Mouse (Mus musculus): ENCODE results near the gene Ret.

The Ret gene

GRCm38 (mm10) chr6:118173975-118174328 is 23.6 kb downstream of the Ret start:
- DNase-seq (ENCODE audit: low spot score), result no peak

DNA sequence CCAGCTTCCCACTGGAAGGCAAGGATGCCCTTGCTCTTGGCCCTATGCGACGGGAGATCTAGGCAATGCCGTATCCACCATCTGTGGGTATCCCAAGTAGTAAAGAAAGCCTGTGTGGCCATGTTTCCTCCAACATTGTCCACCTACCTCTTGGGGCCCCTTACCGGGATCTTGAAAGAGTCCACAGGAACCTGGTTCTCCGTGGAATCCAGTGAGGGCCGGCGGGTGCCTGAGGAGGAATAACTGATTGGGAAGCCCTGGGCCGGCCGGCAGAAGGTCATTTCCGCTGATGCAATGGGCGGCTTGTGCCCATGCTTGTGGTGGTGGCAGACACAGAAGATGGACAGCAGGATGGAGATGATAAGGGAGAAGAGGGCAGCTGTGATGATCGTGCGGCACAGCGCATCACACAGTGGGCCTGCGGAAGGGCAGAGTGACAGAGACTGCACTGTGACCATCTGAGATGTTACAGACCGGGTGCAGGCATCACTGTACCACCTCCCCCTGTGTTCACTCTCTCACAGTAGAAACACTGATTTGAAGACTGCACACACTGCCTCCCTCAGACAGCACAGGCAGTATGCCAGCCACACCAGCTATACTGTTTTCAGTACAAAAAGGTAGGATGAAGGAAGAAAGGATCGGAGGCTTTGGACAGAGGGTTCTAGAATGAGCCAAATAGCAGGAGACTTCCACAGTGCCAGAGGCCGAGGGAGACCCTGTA is 24.1 kb downstream of the Ret start:
- DNase-seq (ENCODE audit: low spot score), result no peak

GRCm38 (mm10) chr6:118171386-118171785 is 26.1 kb downstream of the Ret start:
- DNase-seq (ENCODE audit: low spot score), result no peak

DNA sequence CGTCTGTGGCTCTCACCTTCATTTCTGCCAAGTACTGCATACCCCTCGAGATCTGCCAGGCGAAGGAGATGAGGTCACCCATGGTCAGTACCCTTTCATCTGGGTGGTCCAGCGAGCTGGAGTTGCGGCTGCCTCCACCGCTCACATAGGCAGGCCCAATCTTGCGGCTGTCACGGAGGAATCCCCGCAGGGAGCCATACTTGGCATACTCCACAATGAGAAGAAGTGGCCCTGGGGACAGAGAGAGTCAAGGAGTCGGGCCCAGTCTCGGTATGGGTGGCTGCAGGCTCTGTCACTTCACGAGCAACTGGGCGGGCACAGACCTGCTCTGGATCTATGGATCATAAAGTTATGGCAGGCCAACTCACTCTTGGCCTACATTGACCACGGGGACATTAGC is 29.4 kb downstream of the Ret start:
- no peak for DNase-seq (ENCODE audit: low spot score)

GRCm38 (mm10) chr6:118167013-118167412 is 30.5 kb downstream of the Ret start:
- no peak for DNase-seq (ENCODE audit: low spot score)

- no peak for DNase-seq (ENCODE audit: low spot score)
Observed at GRCm38 (mm10) chr6:118165516-118165915, 32.0 kb downstream of the Ret start.

- no peak for DNase-seq (ENCODE audit: low spot score)
Observed at GRCm38 (mm10) chr6:118164691-118165090, 32.8 kb downstream of the Ret start.

GRCm38 (mm10) chr6:118163086-118163485 is 34.4 kb downstream of the Ret start:
- DNase-seq (ENCODE audit: low spot score), result no peak

DNA sequence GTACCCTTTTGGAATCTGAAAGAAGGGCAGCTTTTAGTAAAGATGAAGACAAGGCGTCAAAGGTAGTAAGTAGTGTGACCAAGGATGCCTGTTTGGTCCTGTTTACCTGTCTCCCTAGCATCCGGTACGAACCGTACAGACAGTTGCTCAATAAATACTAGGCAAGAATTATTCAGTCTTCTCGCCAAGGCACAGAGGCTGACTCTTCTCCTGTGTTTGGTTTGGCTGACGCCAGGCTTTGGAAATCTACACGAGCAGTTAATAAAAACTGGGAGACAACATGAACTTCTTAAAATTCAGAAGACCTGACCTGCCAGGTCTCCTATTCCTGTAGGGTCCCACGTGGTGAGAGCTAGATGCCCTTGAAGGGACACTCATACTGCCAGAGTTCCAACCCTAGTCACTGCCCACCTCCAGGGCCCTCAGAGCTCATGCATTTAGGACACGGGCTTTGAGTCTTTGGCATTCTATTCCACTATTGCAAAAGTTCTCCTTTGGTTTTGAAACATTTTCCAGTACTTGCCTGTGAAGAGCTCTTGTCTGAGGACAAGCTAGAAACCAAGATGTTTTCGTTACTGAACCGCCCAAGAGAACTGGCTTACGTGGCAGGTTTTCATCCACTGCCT is 34.9 kb downstream of the Ret start:
- no peak for DNase-seq (ENCODE audit: low spot score)

DNA sequence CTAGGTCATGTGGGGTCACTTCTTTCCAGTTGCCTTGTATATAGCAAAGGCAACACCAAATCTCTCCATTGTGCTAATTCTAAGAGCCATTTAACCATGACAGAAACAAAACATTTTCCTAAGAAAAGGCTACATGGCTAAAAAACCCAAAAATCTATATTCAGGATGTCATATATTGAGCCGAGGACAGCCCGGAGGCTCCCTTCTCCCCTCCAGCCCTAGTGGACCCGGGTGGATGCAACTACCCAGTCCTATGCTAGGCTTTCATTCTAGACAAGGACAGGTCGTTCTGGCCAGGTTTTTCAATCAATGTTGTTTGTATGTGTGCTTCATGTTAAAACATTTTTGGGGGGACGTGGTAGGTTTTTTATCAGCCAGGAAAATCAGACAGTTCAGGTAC is 44.4 kb downstream of the Ret start:
- no peak for DNase-seq (ENCODE audit: low spot score)

GRCm38 (mm10) chr6:118150988-118151387 is 46.5 kb downstream of the Ret start:
- no peak for DNase-seq (ENCODE audit: low spot score)

GRCm38 (mm10) chr6:118150538-118150937 is 47.0 kb downstream of the Ret start:
- no peak for DNase-seq (ENCODE audit: low spot score)

DNA sequence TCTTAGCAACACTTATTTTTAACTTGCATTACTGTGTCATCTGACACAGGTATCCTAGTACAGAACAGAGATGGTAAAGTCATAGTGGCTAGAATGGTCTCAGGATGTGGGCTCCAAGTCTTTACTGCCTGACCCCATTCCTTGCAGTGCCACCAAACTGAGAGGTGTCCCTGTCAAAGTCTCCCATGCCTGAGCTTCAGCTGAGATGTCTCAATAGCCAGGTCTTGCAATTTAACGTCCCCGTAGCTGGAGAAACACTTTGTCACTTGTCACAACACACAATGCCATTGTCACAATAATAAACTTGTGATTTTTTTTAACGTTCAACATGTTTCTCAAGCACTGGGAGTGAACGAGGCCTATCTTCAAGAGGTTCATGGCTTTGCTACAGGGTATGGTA is 47.4 kb downstream of the Ret start:
- DNase-seq (ENCODE audit: low spot score), result no peak

DNA sequence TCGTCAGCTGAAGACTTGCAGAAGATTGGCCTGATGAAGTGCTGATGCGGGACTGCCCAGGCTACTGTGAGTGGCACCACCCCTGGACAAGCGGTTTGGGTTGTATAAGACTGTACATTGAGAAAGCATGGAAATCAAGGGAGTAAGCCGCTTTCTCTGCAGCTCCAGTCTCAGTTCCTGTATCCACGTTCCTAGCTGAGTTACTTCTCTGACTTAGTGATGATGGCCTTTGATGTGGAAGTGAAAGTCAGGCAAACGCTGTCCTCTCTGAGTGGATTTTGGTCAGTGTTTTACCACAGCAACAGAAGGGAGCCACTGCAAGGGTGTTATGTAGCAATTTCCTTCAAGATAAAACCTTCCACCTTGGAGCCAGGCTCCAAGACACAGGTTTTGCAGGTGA is 56.6 kb downstream of the Ret start:
- no peak for DNase-seq (ENCODE audit: low spot score)

- DNase-seq (ENCODE audit: low spot score), result peak; percentile 98
Observed at GRCm38 (mm10) chr6:118138731-118139709, 58.5 kb downstream of the Ret start, which contains the start of gene Csgalnact2. Gene Csgalnact2, minus strand, starts transcription at chr6:118139140.

- DNase-seq (ENCODE audit: low spot score), result no peak
Observed at GRCm38 (mm10) chr6:118137148-118137547, 60.4 kb downstream of the Ret start.

DNA sequence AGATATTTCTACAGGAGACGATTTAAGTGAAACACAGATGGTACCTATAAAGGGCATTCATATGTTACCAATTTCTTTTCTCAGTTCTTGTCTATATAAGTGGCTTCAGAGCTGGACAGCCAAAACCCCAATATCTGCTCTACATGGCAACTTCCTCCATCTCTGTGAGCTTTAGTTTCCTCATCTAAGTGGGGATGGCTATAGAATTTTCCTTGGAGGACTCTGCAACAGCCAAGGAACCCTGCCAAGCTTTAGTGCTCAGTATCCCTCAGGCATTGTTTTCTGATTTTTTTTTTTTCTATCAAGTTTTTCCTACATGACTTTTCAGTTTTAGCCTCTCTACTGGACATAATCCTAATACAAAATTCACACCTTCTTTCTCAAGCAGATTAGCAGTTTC is 63.1 kb downstream of the Ret start:
- no peak for DNase-seq (ENCODE audit: low spot score)

DNA sequence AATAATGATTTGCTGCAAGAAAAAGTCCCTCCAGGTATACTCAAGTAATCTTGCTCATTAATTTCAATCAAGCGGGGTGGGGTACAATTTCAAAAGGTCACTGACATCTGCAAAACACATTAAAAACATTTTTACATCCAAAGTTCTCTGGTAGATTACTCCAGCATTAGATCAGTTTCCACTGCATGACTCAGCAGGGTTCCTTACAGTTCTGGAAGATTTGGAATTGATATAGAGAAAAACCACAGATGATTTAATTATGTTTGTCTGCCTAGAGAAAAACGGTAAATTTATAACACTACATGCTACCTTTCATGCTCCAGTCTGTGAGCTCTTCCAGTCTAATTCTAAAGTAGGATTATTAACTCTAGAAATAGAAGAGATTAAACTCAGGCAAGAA is 67.5 kb downstream of the Ret start:
- DNase-seq (ENCODE audit: low spot score), result no peak

DNA sequence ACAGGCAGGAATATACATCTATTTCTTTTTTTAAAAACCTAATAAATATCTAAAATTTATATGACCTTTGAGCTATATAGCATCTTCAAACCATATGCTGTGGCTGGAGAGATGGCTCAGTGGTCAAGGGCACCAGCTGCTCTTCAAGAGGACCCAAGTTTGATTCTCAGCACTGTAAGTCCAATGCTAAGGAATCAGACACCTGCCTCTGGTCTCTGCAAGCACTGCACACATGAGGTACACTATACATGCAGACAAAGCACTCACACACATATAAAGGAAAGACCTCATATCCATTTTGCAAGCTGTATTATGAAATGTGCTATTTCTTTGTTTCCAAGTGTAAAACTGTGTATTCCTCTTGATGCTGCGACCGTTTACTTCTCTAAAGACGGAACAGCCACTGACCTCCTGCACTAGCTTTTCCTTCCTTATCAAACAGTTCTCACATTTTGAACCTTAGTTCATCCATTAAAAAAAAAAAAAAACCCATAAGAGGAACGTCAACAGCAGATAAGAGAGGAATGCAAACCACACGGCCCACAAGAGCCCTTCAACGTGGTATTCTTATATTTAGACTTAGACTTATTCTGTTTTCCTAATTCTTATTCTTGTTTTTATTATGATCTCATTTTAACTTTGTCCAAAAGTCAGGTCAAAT is 69.6 kb downstream of the Ret start:
- no peak for DNase-seq (ENCODE audit: low spot score)

DNA sequence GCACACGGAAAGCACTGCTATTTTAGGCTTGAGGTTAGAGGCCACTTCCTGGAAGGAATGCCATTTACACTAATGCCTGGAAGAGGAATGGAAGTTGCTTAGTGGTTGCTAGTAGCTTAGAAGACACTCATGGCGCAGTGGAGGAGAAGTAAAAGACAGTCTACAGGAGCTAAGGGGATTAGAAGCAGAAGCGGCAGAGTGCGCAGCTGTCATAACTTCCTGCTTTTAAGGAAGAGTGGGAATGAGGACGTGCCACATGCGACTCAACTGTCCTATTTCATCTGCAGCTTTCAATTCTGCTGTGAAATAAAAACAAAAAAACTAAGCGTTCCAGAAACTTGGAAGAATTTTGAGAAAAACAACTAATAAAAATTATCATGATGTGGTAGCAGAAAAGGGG is 70.3 kb downstream of the Ret start:
- DNase-seq (ENCODE audit: low spot score), result no peak

GRCm38 (mm10) chr6:118126577-118126976 is 70.9 kb downstream of the Ret start:
- no peak for DNase-seq (ENCODE audit: low spot score)

GRCm38 (mm10) chr6:118122767-118123166 is 74.8 kb downstream of the Ret start:
- DNase-seq (ENCODE audit: low spot score), result no peak
